Mouse (Mus musculus) midbrain, embryonic 11.5 days (tissue): ENCODE measurements around the gene Terb1. TPM values are rescaled to one million over a fixed set of nuclear protein-coding genes. Genes with fewer than 3 reads are reported as not detected.

Experiments used
- polyA plus RNA-seq: library from polyadenylated mRNA; unstranded; fragments of >200 nt; fragmentation: Nextera tagmentation; extraction: Ambion mirVana; gene quantifications from 2 replicates; pipeline ENCODE4 v1.2.1, GENCODE M21; 2014

Gene Terb1
- polyA plus RNA-seq, 1 experiment from 2014 or later, result 0.18 TPM

Other genes with a start within 250 kb of the Terb1 start
- not detected in 2 replicates for gene Cmtm2a, start 216.7 kb downstream of the Terb1 start, polyA plus RNA-seq
- gene Gm45711, start 199.8 kb downstream of the Terb1 start, polyA plus RNA-seq, result not detected in 2 replicates
- gene Cmtm1, start 199.8 kb downstream of the Terb1 start, polyA plus RNA-seq, result not detected in 2 replicates
- gene Gm11020, start 188.3 kb downstream of the Terb1 start, polyA plus RNA-seq, result not detected in 2 replicates
- not detected in 2 replicates for gene Cmtm2b, start 187.7 kb downstream of the Terb1 start, polyA plus RNA-seq
- gene Cmtm3, start 170.5 kb downstream of the Terb1 start, polyA plus RNA-seq, result 70.3 and 74.3 TPM in 2 replicates
- 2.2 and 2.6 TPM in 2 replicates for gene Cmtm4, start 114.1 kb downstream of the Terb1 start, polyA plus RNA-seq
- gene Dync1li2, start 66.9 kb downstream of the Terb1 start, polyA plus RNA-seq, result 87.6 and 98.2 TPM in 2 replicates
- gene Nae1, start 24.7 kb upstream of the Terb1 start, polyA plus RNA-seq, result 138 and 148 TPM in 2 replicates
- 0.82 and 1.5 TPM in 2 replicates for gene Car7, start 24.8 kb upstream of the Terb1 start, polyA plus RNA-seq
- 17.2 and 17.3 TPM in 2 replicates for gene Pdp2, start 81.5 kb upstream of the Terb1 start, polyA plus RNA-seq
- not detected in 2 replicates for gene Cdh16, start 114.5 kb upstream of the Terb1 start, polyA plus RNA-seq
- gene Rrad, start 121.4 kb upstream of the Terb1 start, polyA plus RNA-seq, result 2.2 and 3.1 TPM in 2 replicates
- gene Ciao2b, start 132.1 kb upstream of the Terb1 start, polyA plus RNA-seq, result 95.2 and 95.7 TPM in 2 replicates
- not detected in 2 replicates for gene Ces2a, start 224.1 kb upstream of the Terb1 start, polyA plus RNA-seq